Mouse (Mus musculus) liver, adult (tissue): Measurements from ENCODE around the gene Sptbn1.

Experiments
- GATA4 ChIP-seq: IDR thresholded peaks from 2 replicates; pipeline ENCODE4 v1.6.1; 2014; ENCODE audit warnings: mild to moderate bottlenecking, low read length; ENCODE audit not compliant: insufficient replicate concordance

Sptbn1 gene

GRCm38 (mm10) chr11:30235666-30236065 lies 32.3 kb downstream of the Sptbn1 start:
- no peak for TF ChIP-seq GATA4

DNA sequence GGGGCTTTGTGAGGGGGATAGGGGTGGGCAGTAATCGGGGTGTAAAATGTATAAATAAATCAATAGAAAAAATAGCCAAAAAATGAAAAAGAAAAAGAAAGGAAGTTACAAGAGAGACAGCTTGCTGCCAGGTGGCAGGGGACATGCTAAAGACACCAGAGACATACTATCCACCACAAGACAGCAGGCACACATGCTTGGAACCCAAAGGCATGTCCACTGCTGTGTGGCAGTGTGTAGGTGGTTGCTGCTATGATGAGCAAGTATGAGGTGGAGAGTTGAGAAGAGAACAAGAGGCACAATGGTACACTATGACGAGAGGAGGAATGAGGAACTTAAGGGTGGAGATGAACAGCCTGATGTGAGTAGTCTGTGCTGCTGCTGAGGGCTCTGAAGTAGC lies 32.8 kb downstream of the Sptbn1 start:
- TF ChIP-seq GATA4, result no peak

- no peak for TF ChIP-seq GATA4
Observed at GRCm38 (mm10) chr11:30233946-30234345, 34.0 kb downstream of the Sptbn1 start.

GRCm38 (mm10) chr11:30232082-30232481 lies 35.9 kb downstream of the Sptbn1 start:
- TF ChIP-seq GATA4, result no peak

GRCm38 (mm10) chr11:30231336-30231735 lies 36.6 kb downstream of the Sptbn1 start:
- no peak for TF ChIP-seq GATA4

DNA sequence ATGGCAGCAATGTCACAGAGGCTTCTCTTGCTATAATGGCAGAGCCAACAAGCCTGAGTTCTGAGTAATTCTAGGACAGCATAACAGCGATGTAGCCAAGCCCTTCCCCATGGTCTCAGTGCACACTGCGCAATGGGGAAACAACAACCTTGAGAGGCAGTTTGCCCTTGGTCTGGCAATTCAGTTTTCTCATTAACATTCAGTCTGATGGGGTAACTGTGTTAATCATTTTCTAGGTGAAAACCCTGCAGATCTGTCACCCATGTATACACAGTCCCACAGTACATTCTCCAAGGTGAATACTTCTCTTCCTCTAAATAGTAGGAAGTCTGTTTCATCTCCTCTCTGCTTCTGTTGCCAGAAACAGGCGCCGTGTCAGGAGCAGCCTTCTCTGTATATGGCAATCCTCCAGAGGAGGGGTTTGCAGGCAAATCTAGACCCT lies 37.6 kb downstream of the Sptbn1 start:
- TF ChIP-seq GATA4, result no peak

DNA sequence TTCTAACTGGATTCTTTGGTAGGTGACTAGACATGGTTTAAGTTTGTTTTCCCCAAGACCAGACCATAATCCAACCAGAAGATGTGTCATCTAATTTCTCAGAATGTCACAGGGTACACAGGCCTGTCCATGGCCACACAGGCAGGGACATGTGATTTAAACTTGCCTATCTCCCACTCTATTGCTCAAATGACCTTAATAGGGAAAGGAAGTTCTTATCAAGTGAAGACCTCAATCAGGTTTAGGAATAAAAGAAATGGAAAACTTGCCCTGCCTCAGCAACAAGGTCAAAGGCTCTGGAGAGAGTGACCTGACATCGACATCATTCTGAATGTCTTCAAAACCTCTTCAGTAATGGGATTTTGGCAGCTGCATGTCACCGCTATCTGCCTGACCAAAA lies 41.2 kb downstream of the Sptbn1 start:
- no peak for TF ChIP-seq GATA4

- no peak for TF ChIP-seq GATA4
Observed at GRCm38 (mm10) chr11:30224599-30224998, 43.4 kb downstream of the Sptbn1 start.

DNA sequence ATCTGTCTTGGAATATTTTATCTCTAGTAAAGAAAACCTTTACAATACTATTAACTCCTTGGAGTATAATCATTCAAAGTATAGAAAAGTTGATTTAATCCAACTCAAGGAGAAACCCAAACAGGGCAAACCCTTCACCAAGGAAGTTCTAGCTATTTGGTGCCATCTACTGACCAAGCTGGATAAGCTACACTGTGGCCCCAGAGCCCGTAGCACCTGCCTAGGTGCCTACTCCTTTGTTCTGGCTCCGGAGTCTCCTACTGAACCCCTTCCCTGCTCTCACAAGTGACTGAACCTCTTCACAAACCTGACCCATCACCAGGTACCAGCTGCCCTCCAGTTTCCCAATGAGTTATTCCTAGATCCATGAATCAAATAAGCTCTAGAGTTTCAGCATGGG lies 45.3 kb downstream of the Sptbn1 start:
- no peak for TF ChIP-seq GATA4

GRCm38 (mm10) chr11:30221043-30221442 lies 46.9 kb downstream of the Sptbn1 start:
- no peak for TF ChIP-seq GATA4

- TF ChIP-seq GATA4, result no peak
Observed at GRCm38 (mm10) chr11:30218386-30218785, 49.6 kb downstream of the Sptbn1 start.

GRCm38 (mm10) chr11:30217496-30217895 lies 50.5 kb downstream of the Sptbn1 start:
- TF ChIP-seq GATA4, result no peak

DNA sequence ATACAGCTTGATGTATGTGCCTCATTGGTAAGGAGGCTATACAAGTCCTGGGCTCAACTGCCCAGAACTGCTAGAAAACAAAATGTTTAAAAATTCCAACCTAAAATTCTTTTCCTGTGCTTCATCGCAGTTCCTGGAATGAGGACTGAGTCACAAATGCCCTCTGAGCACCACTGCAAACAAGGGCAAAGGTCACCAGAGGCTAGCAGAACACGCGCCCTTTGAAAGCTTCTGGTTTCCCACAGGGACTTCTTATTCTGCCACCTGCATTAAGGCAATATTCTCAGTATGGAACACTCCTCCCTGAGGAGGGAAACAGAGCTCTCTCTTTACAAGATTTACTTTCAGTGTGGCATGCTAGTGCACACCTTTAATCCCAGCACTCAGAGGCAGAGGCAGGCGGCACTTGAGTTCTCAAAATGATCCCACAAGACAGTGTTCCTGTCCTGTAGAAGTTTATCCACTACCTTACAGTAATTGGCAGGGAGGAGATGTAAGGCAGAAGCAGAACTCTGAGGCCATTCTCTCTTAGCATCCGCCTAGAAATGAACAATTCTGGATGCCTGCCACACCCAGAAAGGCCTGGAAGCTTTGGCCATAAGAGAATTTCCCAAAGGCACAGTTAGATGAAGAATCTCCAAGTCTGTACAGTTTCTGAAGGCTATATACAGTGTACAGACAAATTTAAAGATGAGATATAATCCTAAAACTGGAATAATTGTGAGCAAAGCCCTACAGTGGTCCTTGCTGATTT lies 56.1 kb downstream of the Sptbn1 start:
- no peak for TF ChIP-seq GATA4

DNA sequence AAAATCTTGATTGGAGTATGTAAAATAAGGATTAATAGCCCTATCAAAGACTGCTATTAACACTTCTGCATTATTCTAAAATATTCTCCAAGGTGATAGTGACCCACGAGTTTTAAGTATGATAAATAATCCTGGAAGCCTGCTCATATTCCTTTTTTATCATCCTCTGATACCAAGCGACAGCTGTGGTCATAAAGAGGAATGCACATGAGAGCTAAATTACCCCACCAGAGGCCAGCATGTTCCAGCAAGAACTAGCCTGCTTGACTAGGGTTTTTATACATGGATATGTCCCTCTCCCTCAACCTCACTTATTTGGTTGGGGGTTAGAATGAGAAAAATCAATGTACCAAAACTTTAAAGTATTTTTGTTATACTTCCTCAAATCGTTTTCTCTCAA lies 56.8 kb downstream of the Sptbn1 start:
- TF ChIP-seq GATA4, result no peak

GRCm38 (mm10) chr11:30210100-30210811 lies 57.7 kb downstream of the Sptbn1 start:
- no peak for TF ChIP-seq GATA4

DNA sequence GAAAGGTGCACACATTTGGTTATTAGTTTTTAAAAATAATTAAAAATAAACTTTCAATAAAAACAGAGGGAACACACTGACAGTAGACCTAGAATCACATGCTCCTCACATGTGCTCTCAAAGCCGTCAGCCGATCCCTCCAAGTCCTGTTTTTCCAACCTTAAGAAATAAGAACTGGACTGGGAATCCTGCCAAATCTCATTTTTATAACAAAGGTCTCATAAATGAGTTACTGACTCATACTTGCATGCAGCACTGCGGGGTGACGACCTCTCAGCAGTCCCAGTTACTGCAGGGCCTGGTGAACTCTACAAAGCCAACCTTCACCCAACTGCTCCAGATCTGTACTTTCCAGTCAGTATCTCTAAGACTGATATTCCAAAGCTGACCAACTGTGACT lies 58.5 kb downstream of the Sptbn1 start:
- TF ChIP-seq GATA4, result no peak

GRCm38 (mm10) chr11:30204398-30204797 lies 63.6 kb downstream of the Sptbn1 start:
- no peak for TF ChIP-seq GATA4

- no peak for TF ChIP-seq GATA4
Observed at GRCm38 (mm10) chr11:30200391-30200790, 67.6 kb downstream of the Sptbn1 start.
